Mouse (Mus musculus) lung, adult 2 months (tissue): ENCODE measurements around the gene Slc25a42.

Experiments
- CTCF ChIP-seq: fragments of 200-500 bp; IDR thresholded peaks from 2 replicates; pipeline ENCODE4 v1.5.1; 2011; ENCODE audit warnings: mild to moderate bottlenecking, low read length, control low read depth; ENCODE audit not compliant: insufficient read depth
- POLR2A ChIP-seq: fragments of 200-500 bp; IDR thresholded peaks from 2 replicates; pipeline ENCODE4 v1.6.1; 2011; ENCODE audit warnings: low read depth, mild to moderate bottlenecking, control low read depth, low read length, borderline replicate concordance; ENCODE audit errors: extremely low read depth

DNA sequence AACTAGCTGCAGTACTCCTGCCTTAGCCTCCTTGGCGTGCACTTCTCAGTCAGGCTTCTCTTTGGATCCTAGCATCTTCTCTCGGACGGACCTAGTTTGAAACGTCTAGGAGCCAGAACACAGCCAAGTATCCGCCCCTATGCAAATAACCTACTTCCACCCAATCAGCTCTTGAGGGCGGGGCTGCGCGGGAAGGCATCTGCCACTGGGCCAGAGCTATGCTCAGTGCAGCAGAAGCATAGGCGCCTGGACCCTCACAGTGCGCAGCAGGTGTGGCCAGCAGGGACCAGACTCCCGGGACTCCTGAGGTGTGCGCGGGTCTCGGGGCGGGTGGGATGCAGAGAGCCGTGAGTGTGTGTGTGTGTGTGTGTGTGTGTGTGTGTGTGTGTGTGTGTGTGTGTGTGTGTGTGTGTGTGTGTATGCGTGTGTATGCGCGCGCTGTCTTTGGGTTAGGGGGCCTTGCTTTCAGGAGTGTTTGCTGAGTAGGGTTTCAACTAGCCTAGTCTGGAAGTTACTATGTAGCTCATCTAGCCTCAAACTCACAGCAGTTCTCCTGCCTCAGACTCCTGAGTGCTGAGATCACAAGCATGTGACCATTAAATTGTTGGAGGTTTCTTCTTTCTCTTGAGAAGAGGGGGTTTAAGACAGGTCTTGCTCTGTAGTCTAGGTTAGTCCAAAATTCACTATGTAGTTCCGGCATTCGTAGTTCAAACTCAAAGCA, 59.4 kb downstream of the Slc25a42 start:
- TF ChIP-seq CTCF (no peak), POLR2A (no peak)
